Mouse (Mus musculus) olfactory bulb, adult 2 months (tissue): Measurements from ENCODE around the gene Ipmk. TPM values are rescaled to one million over a fixed set of nuclear protein-coding genes. Genes with fewer than 3 reads are reported as not detected.
"Not testable (repeated sequence)": the region's sequence is repeated elsewhere in the genome, so short reads cannot be mapped to it uniquely, and the experiment has no call there.

Experiments
- H3K27ac ChIP-seq: fragments of 200-500 bp; 2 replicates; pipeline ENCODE4 v1.5.1; 2012; ENCODE audit warnings: low read depth, low read length; ENCODE audit not compliant: insufficient read depth
- H3K4me1 ChIP-seq: fragments of 200-500 bp; 2 replicates; pipeline ENCODE4 v1.6.1; 2012; ENCODE audit warnings: low read length; ENCODE audit not compliant: control insufficient read depth, insufficient read depth
- H3K4me3 ChIP-seq: fragments of 200-500 bp; 2 replicates; pipeline ENCODE4 v1.5.1; 2012; ENCODE audit warnings: mild to moderate bottlenecking, low read depth, low read length, moderate library complexity; ENCODE audit not compliant: insufficient read depth
- CTCF ChIP-seq: fragments of 200-500 bp; IDR thresholded peaks from 2 replicates; pipeline ENCODE4 v1.5.1; 2012; ENCODE audit warnings: low read depth, mild to moderate bottlenecking, low read length, moderate library complexity; ENCODE audit not compliant: insufficient read depth
- POLR2A ChIP-seq: fragments of 200-500 bp; IDR thresholded peaks from 2 replicates; pipeline ENCODE4 v1.6.1; 2012; ENCODE audit warnings: mild to moderate bottlenecking, low read depth, low read length, moderate library complexity; ENCODE audit not compliant: insufficient read depth
- WGBS: fragments of 180-500 bp; shearing (Covaris S2); methylation state at CpG from one replicate; pipeline ENCODE4 v1.1.7; 2018; 5-methylcytosine and 5-hydroxymethylcytosine counted together
- polyA plus RNA-seq: library from polyadenylated mRNA; stranded (reverse); fragments of >200 nt; gene quantifications from 2 replicates; pipeline ENCODE4 v1.2.4, GENCODE M21; 2012; ENCODE audit warnings: low replicate concordance; ENCODE audit not compliant: missing spikeins, insufficient read depth, insufficient read length

Ipmk gene
- polyA plus RNA-seq, 1 experiment = not detected

DNA sequence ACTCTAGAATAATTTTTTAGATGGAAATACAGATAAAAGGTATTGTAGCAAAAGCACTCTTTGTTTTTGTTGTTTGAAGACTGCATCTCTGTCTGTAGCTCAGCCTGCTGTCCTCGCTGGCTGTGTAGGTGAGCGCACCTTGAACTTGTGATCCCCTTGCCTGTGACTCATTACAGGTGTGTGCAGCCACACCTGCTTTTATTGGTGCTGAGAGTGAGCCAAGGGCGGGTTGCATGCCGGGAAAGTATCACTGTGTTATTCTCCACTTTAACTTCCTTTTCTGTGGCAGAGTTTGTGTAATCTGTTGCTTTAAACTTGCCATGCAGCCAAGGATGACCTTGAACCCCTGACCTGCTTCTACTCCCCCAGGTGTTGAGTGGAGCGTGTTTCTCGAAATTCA, 28.5 kb downstream of the Ipmk start:
- WGBS = 93% methylated on average over 6 of the region's 6 CpGs
- TF ChIP-seq POLR2A (no peak), CTCF (no peak)
- no peak overlapping the region for H3K4me3 ChIP-seq
- peaks cover 13% of the 10 kb centered on the region for H3K4me1 ChIP-seq
- no peak overlapping the region for H3K27ac ChIP-seq

DNA sequence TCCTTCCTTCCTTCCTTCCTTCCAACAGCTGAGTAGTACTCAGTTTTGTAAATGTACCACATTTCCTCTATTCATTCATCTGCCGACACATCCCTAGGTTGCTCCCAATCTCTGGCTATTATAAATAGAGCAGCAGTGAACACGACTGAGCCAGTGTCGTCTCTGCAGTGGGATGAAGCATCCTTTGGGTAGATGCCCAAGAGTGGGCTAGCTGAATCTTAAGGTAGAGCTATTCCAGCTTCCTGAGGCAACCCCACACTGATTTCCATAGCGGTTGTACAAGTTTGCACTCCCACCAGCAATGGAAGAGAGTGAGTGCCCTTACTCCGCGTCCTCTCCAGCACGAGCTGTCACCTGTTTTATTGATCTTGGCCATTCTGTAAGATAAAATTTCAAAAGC, 32.8 kb downstream of the Ipmk start:
- Histone ChIP-seq H3K27ac (no peak overlapping the region), H3K4me3 (no peak overlapping the region), H3K4me1 (no peaks in the 10 kb centered on the region)
- 91% methylated on average over 7 of the region's 7 CpGs for WGBS
- TF ChIP-seq CTCF (no peak), POLR2A (no peak)

DNA sequence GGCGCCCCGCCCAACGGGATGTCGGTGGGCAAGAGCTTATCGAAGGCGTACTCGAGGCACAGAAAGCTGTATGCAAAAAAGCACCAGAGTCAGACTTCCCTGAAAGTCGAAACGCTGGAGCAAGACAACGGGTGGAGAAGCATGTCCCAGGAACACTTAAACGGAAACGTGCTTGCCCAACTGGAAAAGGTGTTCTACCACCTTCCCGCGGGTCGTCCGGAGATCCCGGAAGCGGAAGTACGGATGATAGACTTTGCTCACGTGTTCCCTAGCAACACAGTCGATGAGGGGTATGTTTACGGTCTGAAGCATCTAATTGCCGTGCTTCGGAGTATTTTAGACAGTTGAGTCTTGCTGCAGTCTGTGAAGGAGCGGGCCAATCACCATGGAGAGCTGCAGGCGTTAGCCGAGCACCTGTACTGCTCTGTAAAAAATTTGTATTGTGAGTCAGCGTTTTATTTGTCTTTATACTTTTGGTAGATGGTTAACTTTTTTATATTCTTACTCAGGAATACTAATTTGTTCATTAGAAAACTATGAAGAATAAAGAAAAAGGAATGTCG, 34.0 kb downstream of the Ipmk start:
- WGBS = 83% methylated on average over 29 of the region's 29 CpGs

DNA sequence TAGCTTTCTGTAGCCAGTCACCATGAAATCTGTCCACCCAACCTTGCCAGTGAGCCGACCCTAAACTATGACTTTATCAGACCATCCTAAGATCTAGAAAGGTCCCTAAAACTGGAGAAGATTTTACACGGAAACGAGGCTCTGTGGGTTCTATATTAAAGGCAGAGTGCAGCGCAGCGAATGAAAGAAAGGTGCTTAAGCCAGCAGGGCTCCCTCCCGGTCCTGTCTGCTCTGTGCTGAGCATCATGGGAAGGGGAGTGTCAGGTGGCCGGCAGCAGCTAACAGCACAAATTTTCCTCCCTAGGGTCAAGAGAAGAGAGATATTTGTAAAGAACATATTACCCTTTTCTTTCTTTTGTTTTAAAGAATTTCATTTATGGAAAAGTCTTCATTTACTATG, 34.5 kb downstream of the Ipmk start:
- TF ChIP-seq CTCF (no peak), POLR2A (no peak)
- 81% methylated on average over 7 of the region's 7 CpGs for WGBS
- H3K27ac ChIP-seq = no peak overlapping the region

More for the DNA sequence above, 34.0 kb downstream of the Ipmk start:
- Histone ChIP-seq H3K27ac (no peak overlapping the region), H3K4me3 (no peak overlapping the region), H3K4me1 (no peaks in the 10 kb centered on the region)
- TF ChIP-seq CTCF (no peak), POLR2A (no peak)

DNA sequence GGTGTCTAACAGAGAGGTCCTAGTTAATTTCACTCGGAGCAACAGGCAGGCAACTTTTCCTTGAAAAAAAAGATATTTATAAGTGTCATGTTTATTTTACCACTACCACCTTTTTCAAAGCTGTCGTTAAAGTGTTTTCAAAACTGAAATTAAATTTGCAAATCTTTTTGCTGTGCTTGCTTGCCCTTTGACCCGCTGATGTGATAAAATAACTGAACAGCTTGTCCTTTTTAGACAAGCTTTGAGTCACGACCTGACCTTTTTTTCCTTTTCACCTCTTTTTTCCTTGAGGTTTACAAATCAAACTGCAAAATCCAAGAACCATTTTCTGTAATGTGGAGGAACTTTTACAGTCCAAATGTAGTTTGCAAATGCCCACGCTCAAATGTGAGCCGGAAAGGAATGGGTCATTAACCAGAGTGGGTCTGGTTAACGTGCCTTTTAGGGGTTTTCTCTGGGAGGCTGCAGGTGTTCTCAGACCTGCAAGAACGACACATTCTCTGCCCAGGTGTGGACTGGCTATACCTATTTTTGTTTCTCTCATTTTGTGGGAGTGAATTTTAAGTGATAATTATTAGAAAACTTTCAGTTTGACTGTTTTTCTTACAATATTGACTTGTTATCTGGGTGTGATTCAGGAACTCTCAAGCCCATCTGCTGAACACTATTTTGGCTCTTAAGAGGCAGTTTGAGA, 35.4 kb downstream of the Ipmk start:
- TF ChIP-seq CTCF (no peak), POLR2A (no peak)
- 83% methylated on average over 8 of the region's 8 CpGs for WGBS
- Histone ChIP-seq H3K27ac (no peak overlapping the region), H3K4me1 (no peaks in the 10 kb centered on the region), H3K4me3 (no peak overlapping the region)

More for the DNA sequence above, 34.5 kb downstream of the Ipmk start:
- Histone ChIP-seq H3K4me1 (no peaks in the 10 kb centered on the region), H3K4me3 (no peak overlapping the region)

DNA sequence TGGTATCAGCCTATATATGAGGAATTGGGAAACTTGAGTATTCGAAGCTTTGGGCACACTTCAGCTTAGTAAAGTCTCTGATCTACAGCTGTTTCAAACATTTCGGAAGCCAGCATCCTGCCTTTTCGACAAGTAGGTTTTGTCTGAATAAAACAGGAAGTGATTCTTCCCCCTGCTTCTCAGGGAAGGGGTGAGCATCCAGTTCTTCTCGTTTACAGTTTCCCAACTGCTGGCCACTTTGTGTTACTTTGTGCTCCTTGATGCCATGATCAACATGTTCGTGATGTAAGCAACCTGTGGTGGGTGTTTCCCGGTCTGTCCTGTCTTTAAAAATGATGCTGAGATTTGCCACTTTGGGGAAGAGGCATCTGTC, 36.0 kb downstream of the Ipmk start:
- not testable (repeated sequence) for H3K27ac ChIP-seq, H3K4me3 ChIP-seq, H3K4me1 ChIP-seq
- WGBS = 82% methylated on average over 6 of the region's 6 CpGs

DNA sequence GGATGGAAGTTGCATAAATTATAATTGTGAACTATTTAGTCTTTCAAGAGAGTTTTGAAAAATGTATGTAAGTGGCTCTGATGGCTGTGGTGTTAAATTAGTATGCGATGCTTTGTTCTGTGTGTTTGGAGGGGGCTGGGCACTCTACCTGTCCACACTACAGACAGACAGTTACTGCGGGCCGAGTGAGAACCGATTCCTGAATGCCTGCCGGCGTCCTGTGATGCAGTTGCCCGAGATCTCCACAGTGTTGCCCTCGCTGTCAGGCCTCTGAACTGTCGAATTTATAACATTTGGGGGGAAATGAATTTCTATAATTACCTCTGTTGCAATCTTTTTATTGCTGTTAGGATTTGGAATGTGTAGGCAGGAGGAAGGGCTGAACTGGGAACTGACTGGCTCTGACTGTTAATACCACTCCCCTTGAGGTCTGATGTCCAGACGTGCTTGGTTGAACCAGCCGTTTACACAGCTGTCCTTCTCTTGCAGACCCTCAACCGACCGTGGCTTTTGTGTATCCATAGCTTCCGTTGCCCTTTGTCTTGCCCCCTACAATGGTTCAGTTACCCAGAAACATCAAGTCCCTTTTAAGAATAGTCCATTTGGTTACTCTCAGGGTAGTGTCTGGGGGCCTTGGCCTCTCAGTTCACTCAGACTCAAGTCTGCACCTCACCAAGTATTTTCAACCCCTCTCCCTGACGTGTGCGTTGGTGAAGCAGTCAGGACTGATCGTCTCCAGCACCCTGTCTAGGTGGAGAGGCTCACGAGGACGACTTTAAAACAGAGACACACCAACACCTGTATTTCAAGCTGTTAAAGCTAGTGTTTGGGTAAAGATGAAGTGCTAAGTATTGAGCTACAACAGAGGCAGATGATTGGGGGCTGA, 36.8 kb downstream of the Ipmk start:
- no peak overlapping the region for H3K27ac ChIP-seq
- no peak overlapping the region for H3K4me3 ChIP-seq
- TF ChIP-seq CTCF (no peak), POLR2A (no peak)
- no peaks in the 10 kb centered on the region for H3K4me1 ChIP-seq
- WGBS = 82% methylated on average over 19 of the region's 19 CpGs

DNA sequence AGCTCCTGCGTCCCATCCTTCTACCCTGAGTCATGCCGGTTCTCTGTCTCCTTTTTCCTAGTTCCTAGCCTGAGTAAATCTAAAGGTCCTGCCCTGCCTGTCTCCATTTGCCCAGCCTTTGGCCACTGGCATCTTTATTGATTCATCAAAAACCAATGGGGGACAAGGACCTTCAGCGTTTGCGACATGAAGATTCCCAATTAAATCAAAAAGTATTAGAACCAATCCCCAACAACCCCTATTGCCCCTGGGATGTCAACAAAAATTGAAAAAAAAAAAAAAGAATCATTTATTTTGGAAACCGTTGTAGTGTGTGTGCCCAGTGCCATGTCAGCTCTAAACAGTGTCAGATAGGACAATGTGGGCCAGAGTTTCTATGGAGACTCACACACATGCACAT, 41.7 kb downstream of the Ipmk start:
- Histone ChIP-seq H3K4me1 (no peaks in the 10 kb centered on the region), H3K27ac (no peak overlapping the region), H3K4me3 (no peak overlapping the region)
- WGBS = 96% methylated on average over 5 of the region's 5 CpGs
- TF ChIP-seq CTCF = no peak
- TF ChIP-seq POLR2A = no peak

DNA sequence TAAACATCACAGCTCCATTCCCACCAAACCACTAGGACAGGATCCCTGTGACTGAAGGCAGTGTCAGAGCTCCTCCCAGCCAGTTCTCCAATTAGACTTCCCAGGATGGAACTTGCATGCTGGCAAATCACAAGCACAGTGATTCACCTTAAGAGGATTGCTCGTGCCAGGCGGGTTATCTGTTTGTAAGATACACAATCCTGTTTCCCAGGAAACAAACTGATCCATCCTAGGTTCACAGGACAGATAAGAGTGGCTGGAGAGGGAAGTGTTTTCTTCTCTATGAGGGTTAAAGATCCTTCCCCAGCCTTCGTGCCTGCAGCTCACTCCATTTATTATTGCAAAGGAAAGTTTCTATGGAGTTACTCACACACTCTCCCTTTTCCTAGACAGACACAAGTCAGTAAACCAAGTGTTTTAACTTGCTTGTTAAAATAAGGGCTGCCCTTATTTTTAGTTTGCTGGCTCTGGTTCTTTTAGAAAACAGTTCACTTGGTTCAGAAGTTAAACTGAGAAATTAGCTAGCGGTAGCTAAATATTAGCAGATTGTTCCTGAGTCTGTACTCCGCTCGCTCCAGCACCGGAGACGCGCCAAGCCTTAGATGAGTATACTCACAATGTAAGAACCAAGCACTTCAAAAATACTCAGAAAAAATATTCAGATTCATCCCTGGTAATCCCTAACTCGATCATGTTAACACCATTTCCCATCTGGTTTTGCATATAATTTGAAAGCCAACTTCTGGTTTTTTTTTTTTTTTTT, 51.0 kb downstream of the Ipmk start:
- H3K4me3 ChIP-seq = no peak overlapping the region
- 69% methylated on average over 10 of the region's 10 CpGs for WGBS
- no peaks in the 10 kb centered on the region for H3K4me1 ChIP-seq
- TF ChIP-seq POLR2A (no peak), CTCF (no peak)
- H3K27ac ChIP-seq = no peak overlapping the region

DNA sequence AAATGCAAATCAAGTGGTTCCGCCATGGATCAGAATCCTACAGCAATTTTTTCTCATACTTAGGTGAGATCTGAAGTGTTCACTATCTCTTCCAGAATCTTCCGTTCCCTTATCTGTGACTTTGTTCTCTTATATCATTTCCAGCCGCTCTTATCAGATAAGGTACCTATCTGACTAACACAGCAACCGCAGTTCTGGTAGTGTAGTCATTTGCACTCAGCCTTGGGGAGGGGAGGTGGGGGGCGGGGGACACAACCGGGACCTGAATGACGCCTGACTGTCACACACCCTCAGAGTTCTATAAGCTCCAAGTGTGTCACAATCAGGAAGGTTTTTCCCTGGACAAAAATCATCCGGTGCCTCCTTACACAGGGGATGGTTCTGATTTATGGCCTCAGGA, 51.8 kb downstream of the Ipmk start:
- no peaks in the 10 kb centered on the region for H3K4me1 ChIP-seq
- H3K27ac ChIP-seq = no peak overlapping the region
- WGBS = 80% methylated on average over 8 of the region's 8 CpGs
- no peak overlapping the region for H3K4me3 ChIP-seq
- TF ChIP-seq POLR2A = no peak
- TF ChIP-seq CTCF = no peak
